Mouse (Mus musculus): ENCODE measurements around the gene Gm17622. TPM values are rescaled to one million over a fixed set of nuclear protein-coding genes. Genes with fewer than 3 reads are reported as not detected.

Gene Gm17622
- total RNA-seq, 2 experiments from 2014 or later = not detected

GRCm38 (mm10) chr13:96470957-96471356, 19.6 kb upstream of the Gm17622 start, which contains the start of gene Ankdd1b:
TSS of gene Ankdd1b (minus strand) at chr13:96471198.
- Histone ChIP-seq H3K4me3 (no peak within 1 kb of the TSS), H3K27ac (no peak within 1 kb of the TSS)
- TF ChIP-seq CTCF (IDR thresholded peaks at IDR 0.05) = no peak
- no peak for DNase-seq (ENCODE audit: extremely low spot score in 1 of 2, low spot score in 2 of 2)
- intact Hi-C loops (cut with DNase I) = no loop called here

- no peak for DNase-seq (ENCODE audit: extremely low spot score in 1 of 2, low spot score in 2 of 2)
- Histone ChIP-seq H3K27ac (no peak overlapping the region), H3K4me3 (no peak overlapping the region)
- intact Hi-C loops (cut with DNase I) = no loop called here
- no peak for TF ChIP-seq CTCF (IDR thresholded peaks at IDR 0.05)
Measured at GRCm38 (mm10) chr13:96477226-96477625, 13.3 kb upstream of the Gm17622 start.

- TF ChIP-seq CTCF (IDR thresholded peaks at IDR 0.05) = no peak
- no peak overlapping the region for H3K4me3 ChIP-seq
- intact Hi-C loops (cut with DNase I) = no loop called here
Measured at GRCm38 (mm10) chr13:96478991-96479390, 11.5 kb upstream of the Gm17622 start.

GRCm38 (mm10) chr13:96487230-96487629, 3.3 kb upstream of the Gm17622 start:
- no peak overlapping the region for H3K27ac ChIP-seq
- no peak overlapping the region for H3K4me3 ChIP-seq
- no peak for TF ChIP-seq CTCF (IDR thresholded peaks at IDR 0.05)
- intact Hi-C loops (cut with DNase I) = no loop called here
- DNase-seq (ENCODE audit: extremely low spot score in 1 of 2, low spot score in 2 of 2) = no peak

More at GRCm38 (mm10) chr13:96478991-96479390, 11.5 kb upstream of the Gm17622 start:
- no peak overlapping the region for H3K27ac ChIP-seq
- DNase-seq (ENCODE audit: extremely low spot score in 1 of 2, low spot score in 2 of 2) = no peak

GRCm38 (mm10) chr13:96487968-96488367, 2.6 kb upstream of the Gm17622 start:
- no peak overlapping the region for H3K4me3 ChIP-seq
- no peak overlapping the region for H3K27ac ChIP-seq
- TF ChIP-seq CTCF (IDR thresholded peaks at IDR 0.05) = no peak
- intact Hi-C loops (cut with DNase I) = no loop called here
- DNase-seq (ENCODE audit: extremely low spot score in 1 of 2, low spot score in 2 of 2) = no peak

GRCm38 (mm10) chr13:96496630-96497029, 6.1 kb downstream of the Gm17622 start:
- DNase-seq (ENCODE audit: extremely low spot score in 1 of 2, low spot score in 2 of 2) = no peak
- Histone ChIP-seq H3K4me3 (no peak overlapping the region), H3K27ac (peak overlapping the region; percentile 51)
- intact Hi-C loops (cut with DNase I) = no loop called here
- no peak for TF ChIP-seq CTCF (IDR thresholded peaks at IDR 0.05)

GRCm38 (mm10) chr13:96499891-96500290, 9.4 kb downstream of the Gm17622 start:
- intact Hi-C loops (cut with DNase I) = no loop called here
- no peak overlapping the region for H3K4me3 ChIP-seq
- no peak for TF ChIP-seq CTCF (IDR thresholded peaks at IDR 0.05)
- DNase-seq (ENCODE audit: extremely low spot score in 1 of 2, low spot score in 2 of 2) = no peak
- peak overlapping the region; percentile 32 for H3K27ac ChIP-seq

- intact Hi-C loops (cut with DNase I) = no loop called here
- TF ChIP-seq CTCF (IDR thresholded peaks at IDR 0.05) = no peak
- DNase-seq (ENCODE audit: extremely low spot score in 1 of 2, low spot score in 2 of 2) = no peak
- no peak overlapping the region for H3K4me3 ChIP-seq
- no peak overlapping the region for H3K27ac ChIP-seq
Measured at GRCm38 (mm10) chr13:96505661-96506060, 15.1 kb downstream of the Gm17622 start.

- H3K4me3 ChIP-seq = no peak overlapping the region
- no peak for DNase-seq (ENCODE audit: extremely low spot score in 1 of 2, low spot score in 2 of 2)
Measured at GRCm38 (mm10) chr13:96506313-96506712, 15.8 kb downstream of the Gm17622 start.

GRCm38 (mm10) chr13:96507541-96507940, 17.0 kb downstream of the Gm17622 start:
- H3K27ac ChIP-seq = no peak overlapping the region
- no peak for DNase-seq (ENCODE audit: extremely low spot score in 1 of 2, low spot score in 2 of 2)
- no peak overlapping the region for H3K4me3 ChIP-seq
- intact Hi-C loops (cut with DNase I) = no loop called here
- TF ChIP-seq CTCF (IDR thresholded peaks at IDR 0.05) = no peak

More at GRCm38 (mm10) chr13:96506313-96506712, 15.8 kb downstream of the Gm17622 start:
- no peak for TF ChIP-seq CTCF (IDR thresholded peaks at IDR 0.05)
- intact Hi-C loops (cut with DNase I) = no loop called here
- H3K27ac ChIP-seq = no peak overlapping the region

- no peak for TF ChIP-seq CTCF (IDR thresholded peaks at IDR 0.05)
- H3K27ac ChIP-seq = peak overlapping the region; percentile 48; the same call in 1 of the 2 replicates
- H3K4me3 ChIP-seq = no peak overlapping the region
- intact Hi-C loops (cut with DNase I) = no loop called here
- DNase-seq (ENCODE audit: extremely low spot score in 1 of 2, low spot score in 2 of 2) = no peak
Measured at GRCm38 (mm10) chr13:96510635-96511034, 20.1 kb downstream of the Gm17622 start.

GRCm38 (mm10) chr13:96511262-96511661, 20.7 kb downstream of the Gm17622 start:
- TF ChIP-seq CTCF (IDR thresholded peaks at IDR 0.05) = no peak
- intact Hi-C loops (cut with DNase I) = no loop called here
- Histone ChIP-seq H3K27ac (peak overlapping the region; percentile 69; the same call in 1 of the 2 replicates), H3K4me3 (no peak overlapping the region)
- no peak for DNase-seq (ENCODE audit: extremely low spot score in 1 of 2, low spot score in 2 of 2)

GRCm38 (mm10) chr13:96511893-96512292, 21.4 kb downstream of the Gm17622 start:
- H3K4me3 ChIP-seq = no peak overlapping the region
- intact Hi-C loops (cut with DNase I) = no loop called here
- H3K27ac ChIP-seq = peak overlapping the region; percentile 69
- no peak for DNase-seq (ENCODE audit: extremely low spot score in 1 of 2, low spot score in 2 of 2)
- no peak for TF ChIP-seq CTCF (IDR thresholded peaks at IDR 0.05)

All from left cerebral cortex, adult 2 months (tissue).